Comparison of ENCODE assay signal across 13 mouse cellular contexts in genomic region chr12:40327012-40327660, GRCm38 (mm10).
DNase-seq lines count a peak whose midpoint lies in the region; ATAC-seq lines count a peak whose summit lies in the region.
"Had no signal": no experiment of that assay in that cellular context is flagged by ENCODE, and none has a peak within 500 bp of the region (broad histone marks: within the 10 kb centered on the region; RNA-seq: fewer than 3 reads in every experiment).

No protein-coding gene starts in this region.

- no peak overlapping the region for H3K4me3 ChIP-seq in kidney, embryonic 14.5 days (ENCODE audit: low read length)
- H3K4me3 ChIP-seq: forebrain, embryonic 12.5 days; heart, embryonic 10.5 days had no signal

- H3K36me3 ChIP-seq in kidney, embryonic 14.5 days (ENCODE audit: control insufficient read depth, insufficient read depth, low read length), result no peaks in the 10 kb centered on the region
- H3K36me3 ChIP-seq: forebrain, embryonic 12.5 days had no signal

- no peaks in the 10 kb centered on the region for H3K9me3 ChIP-seq in kidney, embryonic 14.5 days (ENCODE audit: control insufficient read depth, low read length)
- H3K9me3 ChIP-seq: forebrain, embryonic 12.5 days; heart, embryonic 10.5 days had no signal

- H3K27me3 ChIP-seq in kidney, embryonic 14.5 days (ENCODE audit: control insufficient read depth, insufficient read depth, low read length), result no peaks in the 10 kb centered on the region
- H3K27me3 ChIP-seq: forebrain, embryonic 12.5 days had no signal

- no peak overlapping the region for H3K4me2 ChIP-seq in kidney, embryonic 14.5 days (replicated peaks; ENCODE audit: low read depth, low read length)
- H3K4me2 ChIP-seq: forebrain, embryonic 12.5 days had no signal

- no peak overlapping the region for H3K27ac ChIP-seq in kidney, embryonic 14.5 days (ENCODE audit: low read depth, low read length)
- H3K27ac ChIP-seq: forebrain, embryonic 12.5 days; heart, embryonic 10.5 days; liver, embryonic 14.5 days had no signal

- no peak overlapping the region for H3K9ac ChIP-seq in kidney, embryonic 14.5 days (ENCODE audit: low read depth, low read length)
- H3K9ac ChIP-seq: forebrain, embryonic 12.5 days; liver, embryonic 14.5 days had no signal

- peak; percentile 57; the same call in 1 of the 2 replicates for ATAC-seq in kidney, embryonic 14.5 days (ENCODE audit: low FRiP score, low TSS enrichment)
- ATAC-seq in frontal cortex, adult (ENCODE audit: low TSS enrichment), result no peak
- ATAC-seq: CD4-positive, CD25-positive, alpha-beta regulatory T cell, adult 4 months; inflammation-experienced regulatory T-cells, adult 6 months had no signal

- intact Hi-C loops in heart, postnatal 36 days (cut with DNase I), result no loop called here

- DNase-seq in heart, postnatal 4 days, result peak; percentile 23
- DNase-seq in heart, postnatal 36 days, result no peak
- DNase-seq in forelimb bud, embryonic 11.5 days (ENCODE audit: low read depth, low spot score), result peak; percentile 52
- DNase-seq in lung, postnatal 10 days, result peak; percentile 22
- no peak for DNase-seq in spleen, postnatal 14 days (ENCODE audit: low spot score in 2 of 2)
- no peak for DNase-seq in cerebellum, adult 9-11 months

- no peaks in the 10 kb centered on the region for H3K4me1 ChIP-seq in kidney, embryonic 14.5 days (ENCODE audit: control insufficient read depth, insufficient read depth, low read length)

- WGBS in kidney, embryonic 14.5 days, result 47% methylated on average over 5 of the region's 5 CpGs

Comparison
In these comparisons a context has a peak if more than half of its experiments do, and no peak if none do; other contexts are left out.
1. DNase-seq: peak in heart, postnatal 4 days (single experiment), forelimb bud, embryonic 11.5 days (single experiment) and lung, postnatal 10 days (single experiment); none in heart, postnatal 36 days (0 of 2), spleen, postnatal 14 days (0 of 2) and cerebellum, adult 9-11 months (single experiment).